19 mouse cellular contexts compared by ENCODE assay signal in genomic region chr6:31384794-31385193, GRCm38 (mm10). TPM values are rescaled to one million over a fixed set of nuclear protein-coding genes. Genes with fewer than 3 reads are reported as not detected.
DNase-seq lines count a peak whose midpoint lies in the region; ATAC-seq and TF ChIP-seq lines count a peak whose summit lies in the region.
"Had no signal": no experiment of that assay in that cellular context is flagged by ENCODE, and none has a peak within 500 bp of the region (broad histone marks: within the 10 kb centered on the region; RNA-seq: fewer than 3 reads in every experiment).

No protein-coding gene starts in this region.

- intact Hi-C loops in heart, postnatal 14 days (cut with DNase I) = no loop called here
- intact Hi-C loops in heart, postnatal 10 days (cut with DNase I) = no loop called here

- no peak for TF ChIP-seq CTCF in midbrain, postnatal 0 days (IDR thresholded peaks at IDR 0.05)

- no peaks in the 10 kb centered on the region for H3K27me3 ChIP-seq in midbrain, postnatal 0 days (ENCODE audit: insufficient read depth, low read length)
- no peaks in the 10 kb centered on the region for H3K27me3 ChIP-seq in midbrain, embryonic 10.5 days (ENCODE audit: low read depth, poor library complexity, severe bottlenecking)
- H3K27me3 ChIP-seq in kidney, embryonic 14.5 days (ENCODE audit: control insufficient read depth, insufficient read depth, low read length) = no peaks in the 10 kb centered on the region
- H3K27me3 ChIP-seq: embryonic facial prominence, embryonic 12.5 days; forebrain, embryonic 13.5 days; forebrain, embryonic 15.5 days had no signal

- no peak overlapping the region for H3K9ac ChIP-seq in midbrain, postnatal 0 days (replicated peaks; ENCODE audit: low read length, poor library complexity, severe bottlenecking)
- no peak overlapping the region for H3K9ac ChIP-seq in kidney, embryonic 14.5 days (ENCODE audit: low read depth, low read length)
- H3K9ac ChIP-seq: embryonic facial prominence, embryonic 12.5 days; forebrain, embryonic 13.5 days; forebrain, embryonic 15.5 days had no signal

- H3K9me3 ChIP-seq in midbrain, postnatal 0 days (ENCODE audit: low read length) = no peaks in the 10 kb centered on the region
- H3K9me3 ChIP-seq in midbrain, embryonic 10.5 days (replicated peaks) = no peaks in the 10 kb centered on the region; the same call in 1 of the 2 replicates
- H3K9me3 ChIP-seq in kidney, embryonic 14.5 days (ENCODE audit: control insufficient read depth, low read length) = no peaks in the 10 kb centered on the region
- H3K9me3 ChIP-seq: embryonic facial prominence, embryonic 12.5 days; forebrain, embryonic 13.5 days; forebrain, embryonic 15.5 days had no signal

- no peaks in the 10 kb centered on the region for H3K36me3 ChIP-seq in midbrain, postnatal 0 days (ENCODE audit: insufficient read depth, low read length)
- no peaks in the 10 kb centered on the region for H3K36me3 ChIP-seq in midbrain, embryonic 10.5 days
- no peaks in the 10 kb centered on the region for H3K36me3 ChIP-seq in kidney, embryonic 14.5 days (ENCODE audit: control insufficient read depth, insufficient read depth, low read length)
- H3K36me3 ChIP-seq: embryonic facial prominence, embryonic 10.5 days; embryonic facial prominence, embryonic 12.5 days; forebrain, embryonic 15.5 days had no signal

- ATAC-seq in midbrain, postnatal 0 days (ENCODE audit: low FRiP score) = no peak
- ATAC-seq in kidney, embryonic 14.5 days (ENCODE audit: low FRiP score, low TSS enrichment) = no peak
- ATAC-seq: forebrain, embryonic 13.5 days; forebrain, embryonic 15.5 days had no signal

- H3K4me1 ChIP-seq in midbrain, postnatal 0 days (ENCODE audit: insufficient read depth, low read length) = no peaks in the 10 kb centered on the region
- peaks cover 12% of the 10 kb centered on the region; the same call in 1 of the 2 replicates for H3K4me1 ChIP-seq in midbrain, embryonic 10.5 days
- H3K4me1 ChIP-seq in kidney, embryonic 14.5 days (ENCODE audit: control insufficient read depth, insufficient read depth, low read length) = no peaks in the 10 kb centered on the region
- H3K4me1 ChIP-seq: embryonic facial prominence, embryonic 12.5 days; forebrain, embryonic 13.5 days had no signal

- H3K27ac ChIP-seq in midbrain, postnatal 0 days (ENCODE audit: low read depth, low read length) = no peak overlapping the region
- H3K27ac ChIP-seq in midbrain, embryonic 10.5 days (replicated peaks) = no peak overlapping the region
- no peak overlapping the region for H3K27ac ChIP-seq in kidney, embryonic 14.5 days (ENCODE audit: low read depth, low read length)
- H3K27ac ChIP-seq: embryonic facial prominence, embryonic 10.5 days; embryonic facial prominence, embryonic 12.5 days; forebrain, embryonic 13.5 days; forebrain, embryonic 15.5 days had no signal

- peak; percentile 91 for DNase-seq in heart, adult 11 months
- DNase-seq in heart, postnatal 14 days = no peak
- DNase-seq in heart, adult 8-10 months (ENCODE audit: low spot score) = peak; percentile 30
- no peak for DNase-seq in heart, postnatal 10 days
- peak; percentile 46 for DNase-seq in midbrain, postnatal 0 days (ENCODE audit: low spot score)
- no peak for DNase-seq in midbrain, embryonic 10.5 days (ENCODE audit: low spot score)
- DNase-seq: adrenal gland, adult 2 months; adrenal gland, postnatal 10 days; adrenal gland, postnatal 25 days; cerebellum, adult 11-12 months; cerebellum, adult 2 months; cerebellum, adult 9-10 months; cerebellum, postnatal 10 days; cerebellum, postnatal 25 days had no signal

- 52% methylated on average over 5 of the region's 5 CpGs for WGBS in midbrain, postnatal 0 days
- 72% methylated on average over 5 of the region's 5 CpGs for WGBS in midbrain, embryonic 10.5 days
- 78% methylated on average over 5 of the region's 5 CpGs for WGBS in kidney, embryonic 14.5 days

- no peak overlapping the region for H3K4me3 ChIP-seq in midbrain, postnatal 0 days (ENCODE audit: low read depth, low read length)
- H3K4me3 ChIP-seq in midbrain, embryonic 10.5 days = no peak overlapping the region
- no peak overlapping the region for H3K4me3 ChIP-seq in kidney, embryonic 14.5 days (ENCODE audit: low read length)
- H3K4me3 ChIP-seq: embryonic facial prominence, embryonic 10.5 days; embryonic facial prominence, embryonic 12.5 days; forebrain, embryonic 13.5 days; forebrain, embryonic 15.5 days had no signal

- H3K4me2 ChIP-seq in midbrain, postnatal 0 days (ENCODE audit: low read depth, low read length, poor library complexity, severe bottlenecking) = no peak overlapping the region
- H3K4me2 ChIP-seq in kidney, embryonic 14.5 days (replicated peaks; ENCODE audit: low read depth, low read length) = no peak overlapping the region
- H3K4me2 ChIP-seq: embryonic facial prominence, embryonic 12.5 days; forebrain, embryonic 13.5 days; forebrain, embryonic 15.5 days had no signal

RNA-seq across cellular contexts. Expression of gene Mkln1, which starts 13.7 kb away (rescaled TPM):
- 100 to 1,000 TPM; 180 to 188 TPM for total RNA-seq in heart, postnatal 14 days (2021)
- total RNA-seq in heart, adult 8-10 months (2022) = 100 to 1,000 TPM; 145 to 175 (median 158) TPM
- total RNA-seq in heart, postnatal 10 days (2021) = 100 to 1,000 TPM; 194 to 206 TPM
- total RNA-seq in midbrain, postnatal 0 days (2014; rRNA removed) = 44.4 and 52.0 TPM in 2 replicates
- polyA plus RNA-seq in midbrain, postnatal 0 days (2015; fragmentation: Nextera tagmentation; extraction: Ambion mirVana) = 72.7 and 84.0 TPM in 2 replicates
- 221 and 226 TPM in 2 replicates for polyA plus RNA-seq in midbrain, embryonic 10.5 days (2016; fragmentation: Nextera tagmentation; extraction: Ambion mirVana)
- 155 and 212 TPM in 2 replicates for polyA plus RNA-seq in kidney, embryonic 14.5 days (2014; fragmentation: Nextera tagmentation; extraction: Ambion mirVana)

Comparison
In these comparisons a context has a peak if more than half of its experiments do, and no peak if none do; other contexts are left out.
1. DNase-seq: peak in heart, adult 11 months (single experiment), heart, adult 8-10 months (single experiment) and midbrain, postnatal 0 days (single experiment); none in heart, postnatal 14 days (0 of 2), heart, postnatal 10 days (0 of 2) and midbrain, embryonic 10.5 days (single experiment).